Mouse (Mus musculus): ENCODE data around the gene Fcgr4. TPM values are rescaled to one million over a fixed set of nuclear protein-coding genes. Genes with fewer than 3 reads are reported as not detected.

Fcgr4 gene
- total and polyA plus RNA-seq, 3 experiments = not detected

DNA sequence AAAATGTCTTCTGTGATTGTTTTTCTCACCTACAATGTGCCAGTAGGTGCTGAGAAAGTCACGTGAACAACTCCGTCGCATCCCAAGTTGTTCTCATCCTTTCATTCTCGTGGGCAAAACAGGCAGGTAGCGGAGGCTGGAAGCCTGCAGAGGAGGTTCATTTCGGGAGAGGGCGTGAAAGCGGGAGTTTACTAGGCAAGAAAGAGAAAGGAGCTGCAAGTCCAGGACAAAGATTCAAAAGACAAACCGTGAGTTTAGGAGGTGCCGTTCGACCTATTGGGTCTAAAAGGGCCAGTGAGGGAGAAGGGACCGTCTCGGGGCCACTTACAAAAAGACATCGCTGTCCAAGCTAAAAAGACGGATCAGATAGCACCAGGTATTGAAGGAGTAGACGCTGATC, 14.5 kb downstream of the Fcgr4 start:
- Histone ChIP-seq H3K9me3 (replicated peaks; ENCODE audit: insufficient read depth, low read length) (no peaks in the 10 kb centered on the region), H3K27ac (ENCODE audit: control insufficient read depth, low read depth, low read length) (peak overlapping the region; percentile 38), H3K4me1 (ENCODE audit: control insufficient read depth in 1 of 2, insufficient read depth in 2 of 2, low read length in 2 of 2) (peaks cover 0 to 3% of the 10 kb centered on the region in 2 experiments; a peak in 1 of 4 replicates), H3K27me3 (ENCODE audit: control insufficient read depth in 1 of 2, insufficient read depth in 2 of 2, low read length in 2 of 2) (no peaks in the 10 kb centered on the region), H3K36me3 (ENCODE audit: control insufficient read depth in 1 of 2, insufficient read depth in 2 of 2, low read length in 2 of 2) (peaks cover 0 to 13% of the 10 kb centered on the region in 2 experiments; a peak in 2 of 4 replicates), H3K79me2 (ENCODE audit: control insufficient read depth, insufficient read depth, low read length, poor library complexity) (no peaks in the 10 kb centered on the region; the same call in 1 of the 2 replicates), H3K4me3 (ENCODE audit: control insufficient read depth in 1 of 2, insufficient read depth in 1 of 2, low read depth in 2 of 2, low read length in 2 of 2) (peak overlapping the region; percentile 53 to 55), H3K9ac (ENCODE audit: control insufficient read depth, low read depth, low read length, poor library complexity, severe bottlenecking) (peak overlapping the region; percentile 57)
- peak; percentile 61 for DNase-seq (ENCODE audit: low read depth, low spot score)
- no peak for TF ChIP-seq ZKSCAN1 (IDR thresholded peaks at IDR 0.05; ENCODE audit: low read depth, low read length)
- no peak for TF ChIP-seq ZMIZ1 (IDR thresholded peaks at IDR 0.05; ENCODE audit: low read depth, low read length)
- no peak for TF ChIP-seq USF2 (IDR thresholded peaks at IDR 0.05; ENCODE audit: borderline replicate concordance in 1 of 2, insufficient read depth in 1 of 2, low read depth in 1 of 2, low read length in 2 of 2)
- TF ChIP-seq KAT2A (conservative IDR thresholded peaks at IDR 0.05; ENCODE audit: low read depth, low read length) = no peak
- TF ChIP-seq MYB (IDR thresholded peaks at IDR 0.05; ENCODE audit: low read depth, low read length) = no peak
- TF ChIP-seq TCF12 (IDR thresholded peaks at IDR 0.05; ENCODE audit: low read depth, low read length) = no peak
- TF ChIP-seq RAD21 (IDR thresholded peaks at IDR 0.05; ENCODE audit: low read depth, low read length) = no peak
- TF ChIP-seq ZC3H11A (IDR thresholded peaks at IDR 0.05; ENCODE audit: low read depth, low read length) = no peak
- no peak for TF ChIP-seq MAFK (IDR thresholded peaks at IDR 0.05; ENCODE audit: borderline replicate concordance, low read depth, low read length)

DNA sequence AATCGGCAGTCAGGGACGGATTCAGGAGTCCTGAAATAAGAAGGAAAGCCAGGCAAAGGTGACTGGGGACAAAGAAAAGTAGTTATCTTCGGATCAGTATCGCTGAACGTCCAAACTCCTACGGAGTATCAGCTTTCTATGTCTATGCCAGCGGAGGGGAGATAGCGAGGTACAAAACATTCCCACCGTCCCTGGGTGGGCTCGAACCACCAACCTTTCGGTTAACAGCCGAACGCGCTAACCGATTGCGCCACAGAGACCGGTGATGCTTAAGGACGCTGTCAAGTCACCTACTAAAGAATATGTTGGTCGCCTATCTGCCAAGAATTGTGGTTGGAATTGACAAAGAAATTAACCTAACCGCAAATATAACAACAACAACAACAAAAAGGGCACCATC, 15.0 kb downstream of the Fcgr4 start:
- TF ChIP-seq ZC3H11A (IDR thresholded peaks at IDR 0.05; ENCODE audit: low read depth, low read length) = no peak
- peak; percentile 100 for TF ChIP-seq TBP (IDR thresholded peaks at IDR 0.05; ENCODE audit: low read depth, low read length)
- TF ChIP-seq E2F4 (IDR thresholded peaks at IDR 0.05; ENCODE audit: borderline replicate concordance, low read depth, low read length) = no peak
- peak; percentile 69 for TF ChIP-seq GATA1 (IDR thresholded peaks at IDR 0.05; ENCODE audit: low read depth, low read length)
- TF ChIP-seq CHD1 (IDR thresholded peaks at IDR 0.05; ENCODE audit: low read depth, low read length) = no peak
- TF ChIP-seq TCF12 (IDR thresholded peaks at IDR 0.05; ENCODE audit: low read depth, low read length) = no peak
- TF ChIP-seq SMC3 (IDR thresholded peaks at IDR 0.05; ENCODE audit: low read depth, low read length) = no peak
- TF ChIP-seq MEF2A (IDR thresholded peaks at IDR 0.05; ENCODE audit: extremely low read depth, insufficient replicate concordance, low read depth, low read length, poor library complexity, severe bottlenecking) = no peak
- no peak for TF ChIP-seq NRF1 (IDR thresholded peaks at IDR 0.05; ENCODE audit: insufficient read depth, low read depth, low read length, poor library complexity, severe bottlenecking)
- TF ChIP-seq BHLHE40 (IDR thresholded peaks at IDR 0.05; ENCODE audit: borderline replicate concordance, low read depth, low read length) = no peak
- TF ChIP-seq MXI1 (IDR thresholded peaks at IDR 0.05; ENCODE audit: low read depth, low read length) = no peak
- TF ChIP-seq RAD21 (IDR thresholded peaks at IDR 0.05; ENCODE audit: low read depth, low read length) = no peak
- TF ChIP-seq MAX (IDR thresholded peaks at IDR 0.05; ENCODE audit: low read length) = no peak
- TF ChIP-seq POLR2A (IDR thresholded peaks at IDR 0.05; ENCODE audit: control insufficient read depth in 1 of 2, insufficient read depth in 1 of 2, low read depth in 1 of 2, low read length in 2 of 2, poor library complexity in 1 of 2) = no peak
- TF ChIP-seq KAT2A (conservative IDR thresholded peaks at IDR 0.05; ENCODE audit: low read depth, low read length) = no peak
- TF ChIP-seq POLR2AphosphoS2 (IDR thresholded peaks at IDR 0.05; ENCODE audit: low read length) = no peak
- no peak for TF ChIP-seq HCFC1 (IDR thresholded peaks at IDR 0.05; ENCODE audit: low read depth, low read length)
- no peak for TF ChIP-seq USF2 (IDR thresholded peaks at IDR 0.05; ENCODE audit: borderline replicate concordance in 1 of 2, insufficient read depth in 1 of 2, low read depth in 1 of 2, low read length in 2 of 2)
- Histone ChIP-seq H3K4me1 (ENCODE audit: control insufficient read depth in 1 of 2, insufficient read depth in 2 of 2, low read length in 2 of 2) (peaks cover 0 to 3% of the 10 kb centered on the region in 2 experiments; a peak in 1 of 4 replicates), H3K4me3 (ENCODE audit: control insufficient read depth in 1 of 2, insufficient read depth in 1 of 2, low read depth in 2 of 2, low read length in 2 of 2) (peak overlapping the region; percentile 53 to 66), H3K9ac (ENCODE audit: control insufficient read depth, low read depth, low read length, poor library complexity, severe bottlenecking) (peak overlapping the region; percentile 59), H3K36me3 (ENCODE audit: control insufficient read depth in 1 of 2, insufficient read depth in 2 of 2, low read length in 2 of 2) (peaks cover 0 to 13% of the 10 kb centered on the region in 2 experiments; a peak in 2 of 4 replicates), H3K27me3 (ENCODE audit: control insufficient read depth in 1 of 2, insufficient read depth in 2 of 2, low read length in 2 of 2) (no peaks in the 10 kb centered on the region), H3K27ac (ENCODE audit: control insufficient read depth, low read depth, low read length) (peak overlapping the region; percentile 38), H3K79me2 (ENCODE audit: control insufficient read depth, insufficient read depth, low read length, poor library complexity) (no peaks in the 10 kb centered on the region; the same call in 1 of the 2 replicates), H3K9me3 (replicated peaks; ENCODE audit: insufficient read depth, low read length) (no peaks in the 10 kb centered on the region)
- peak; percentile 88 for DNase-seq (ENCODE audit: low read depth, low spot score)

All from MEL (cell line).